Mouse (Mus musculus) kidney, embryonic 14.5 days (tissue): ENCODE data around the gene Ece2. TPM values are rescaled to one million over a fixed set of nuclear protein-coding genes. Genes with fewer than 3 reads are reported as not detected.

Experiments used
- ATAC-seq: fragments of 200-750 bp; cut with Nextera tagmentation; 2 replicates; pipeline ENCODE4 v1.8.0; 2017; ENCODE audit warnings: moderate number of reproducible peaks, mild to moderate bottlenecking, moderate TSS enrichment, moderate library complexity; ENCODE audit not compliant: low FRiP score, low TSS enrichment
- H3K27ac ChIP-seq: fragments of 300-500 bp; sonication (generic); 2 replicates; pipeline ENCODE4 v1.5.1; 2014; ENCODE audit warnings: low read depth, mild to moderate bottlenecking, low read length, moderate library complexity, mixed read lengths
- H3K27me3 ChIP-seq: fragments of 300-500 bp; sonication (generic); 2 replicates; pipeline ENCODE4 v1.6.1; 2014; ENCODE audit warnings: mild to moderate bottlenecking, low read length; ENCODE audit not compliant: control insufficient read depth, insufficient read depth
- H3K36me3 ChIP-seq: fragments of 300-500 bp; sonication (generic); 2 replicates; pipeline ENCODE4 v1.6.1; 2014; ENCODE audit warnings: low read length, mixed read lengths; ENCODE audit not compliant: control insufficient read depth, insufficient read depth
- H3K4me1 ChIP-seq: fragments of 300-500 bp; sonication (generic); 2 replicates; pipeline ENCODE4 v1.6.1; 2014; ENCODE audit warnings: low read length, mixed read lengths; ENCODE audit not compliant: control insufficient read depth, insufficient read depth
- H3K4me2 ChIP-seq: fragments of 300-500 bp; sonication (generic); replicated peaks from 2 replicates; pipeline ENCODE4 v1.6.1; 2014; ENCODE audit warnings: low read depth, mild to moderate bottlenecking, low read length
- H3K4me3 ChIP-seq: fragments of 300-500 bp; sonication (generic); 2 replicates; pipeline ENCODE4 v1.5.1; 2014; ENCODE audit warnings: mild to moderate bottlenecking, low read length
- H3K9ac ChIP-seq: fragments of 300-500 bp; sonication (generic); 2 replicates; pipeline ENCODE4 v1.6.1; 2014; ENCODE audit warnings: low read depth, mild to moderate bottlenecking, low read length, moderate library complexity
- H3K9me3 ChIP-seq: fragments of 300-500 bp; sonication (generic); 2 replicates; pipeline ENCODE4 v1.6.1; 2016; ENCODE audit warnings: low read length; ENCODE audit not compliant: control insufficient read depth
- whole genome bisulfite sequencing: fragments of 180-500 bp; shearing (Covaris S2); extraction: QIAGEN DNeasy Blood & Tissue Kit; methylation state at CpG from one replicate; pipeline ENCODE4 v1.1.7; 2014; 5-methylcytosine and 5-hydroxymethylcytosine counted together
- microRNA counts: library from miRNA; unstranded; fragments of <30 nt; microRNA quantifications from one replicate; lab custom pipeline; 2017
- microRNA-seq: library from miRNA; unstranded; fragments of <30 nt; microRNA quantifications from one replicate; pipeline ENCODE4, GENCODE M21; 2016
- polyA plus RNA-seq: library from polyadenylated mRNA; unstranded; fragments of >200 nt; fragmentation: Nextera tagmentation; extraction: Ambion mirVana; gene quantifications from 2 replicates; pipeline ENCODE4 v1.2.1, GENCODE M21; 2014

Gene Ece2
- polyA plus RNA-seq, 1 experiment from 2014 or later = 3.1 TPM

DNA sequence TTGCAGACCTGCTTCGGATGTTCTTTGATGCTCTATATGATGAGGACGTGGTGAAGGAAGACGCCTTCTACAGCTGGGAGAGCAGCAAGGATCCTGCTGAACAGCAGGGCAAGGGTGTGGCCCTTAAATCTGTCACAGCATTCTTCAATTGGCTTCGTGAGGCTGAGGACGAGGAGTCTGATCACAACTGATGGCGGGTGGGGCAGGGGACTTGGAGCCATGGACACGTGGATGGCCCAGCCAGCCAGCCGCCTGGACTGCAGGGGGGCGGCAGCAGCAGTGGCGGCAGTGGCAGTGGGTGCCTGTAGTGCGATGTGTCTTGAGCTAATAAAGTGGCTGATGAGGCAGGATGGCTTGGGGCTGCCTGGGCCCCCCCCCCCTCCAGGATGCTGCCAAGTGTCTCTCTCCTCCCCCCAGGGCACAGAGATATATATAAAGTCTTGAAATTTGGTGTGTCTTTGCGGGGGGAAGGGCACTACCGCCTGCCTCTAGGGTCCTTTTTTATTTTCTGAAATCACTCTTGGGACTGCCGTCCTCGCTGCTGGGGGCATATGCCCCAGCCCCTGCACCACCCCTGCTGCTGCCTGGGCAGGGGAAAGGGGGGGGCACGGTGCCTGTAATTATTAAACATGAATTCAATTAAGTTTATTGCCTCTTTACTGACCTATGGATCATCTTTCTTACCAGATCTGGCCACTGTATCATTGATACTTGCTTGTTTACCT lies 62.8 kb downstream of the Ece2 start:
- H3K4me1 ChIP-seq = peaks cover 9% of the 10 kb centered on the region
- no peak overlapping the region for H3K9ac ChIP-seq
- H3K9me3 ChIP-seq = no peaks in the 10 kb centered on the region
- no peaks in the 10 kb centered on the region; the same call in 1 of the 2 replicates for H3K27me3 ChIP-seq
- peaks cover 51% of the 10 kb centered on the region for H3K36me3 ChIP-seq
- H3K4me3 ChIP-seq = no peak overlapping the region; the same call in 1 of the 2 replicates
- H3K4me2 ChIP-seq = 0 out of 2 replicates have a peak overlapping the region, but pooled peaks have one; percentile 84
- WGBS = 49% methylated on average over 16 of the region's 16 CpGs
- no peak; the same call in 1 of the 2 replicates for ATAC-seq
- no peak overlapping the region for H3K27ac ChIP-seq

DNA sequence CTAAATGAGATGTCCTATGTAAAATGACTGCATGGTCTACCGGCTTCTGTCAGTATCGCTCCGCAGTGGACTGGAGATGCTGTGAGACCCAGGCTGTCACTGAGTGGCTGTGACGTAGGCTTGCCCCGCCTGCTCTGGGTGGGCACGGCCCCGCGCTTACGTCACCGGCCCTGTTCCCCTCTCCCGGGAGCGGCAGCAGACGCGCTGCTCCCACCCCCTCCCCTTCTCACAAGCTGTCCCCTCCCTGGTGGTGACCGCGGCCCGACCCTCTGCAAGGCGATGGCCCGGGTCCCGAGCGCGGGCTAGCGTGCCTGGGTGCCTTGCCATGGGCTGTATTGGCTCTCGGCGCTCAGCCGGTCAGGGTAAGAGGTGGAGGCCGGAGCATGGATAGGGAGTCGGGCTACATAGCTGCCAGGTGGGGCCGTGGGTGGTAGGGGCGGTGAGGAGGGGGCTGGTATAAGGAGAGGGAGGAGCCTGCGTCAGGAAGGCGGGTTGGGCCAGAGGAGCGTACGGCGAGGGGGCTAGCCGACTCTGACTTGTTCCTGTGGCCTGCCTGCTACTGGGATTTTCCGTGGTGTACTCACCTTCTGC lies 63.6 kb downstream of the Ece2 start, which contains the start of gene Fam131a:
TSS of gene Fam131a (plus strand) at position 131 of the 591 bp plus-strand sequence.
- peak; percentile 94 for ATAC-seq
- peak within 1 kb of the TSS; percentile 64 for H3K9ac ChIP-seq
- peak within 1 kb of the TSS; percentile 76 for H3K27ac ChIP-seq
- no peaks in the 10 kb centered on the region; the same call in 1 of the 2 replicates for H3K27me3 ChIP-seq
- H3K9me3 ChIP-seq = no peaks in the 10 kb centered on the region
- H3K4me2 ChIP-seq = peak within 1 kb of the TSS; percentile 84
- H3K4me1 ChIP-seq = peaks cover 9% of the 10 kb centered on the region
- peak within 1 kb of the TSS; percentile 67 for H3K4me3 ChIP-seq
- peaks cover 43% of the 10 kb centered on the region for H3K36me3 ChIP-seq
- under 1% methylated on average over 36 of the region's 37 CpGs for WGBS

DNA sequence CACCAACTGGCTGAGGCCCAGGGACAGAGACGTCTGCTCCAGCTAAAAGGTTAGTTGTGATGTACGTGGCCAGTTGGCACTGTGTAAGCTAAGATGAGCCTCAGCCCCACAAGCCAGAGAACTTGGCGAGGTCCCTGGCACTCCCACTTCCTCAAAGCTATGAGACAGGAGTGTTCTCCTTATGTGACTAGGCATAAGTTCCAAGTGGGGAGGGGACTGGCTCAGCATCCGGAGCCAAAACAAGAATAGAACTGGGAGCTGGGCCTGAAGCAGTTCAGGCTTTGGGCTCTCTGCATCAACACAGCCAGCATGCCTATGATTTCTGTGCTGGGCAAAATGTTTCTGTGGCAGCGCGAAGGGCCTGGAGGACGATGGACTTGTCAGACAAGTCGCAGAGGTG lies 65.2 kb downstream of the Ece2 start:
- Histone ChIP-seq H3K27me3 (no peaks in the 10 kb centered on the region; the same call in 1 of the 2 replicates), H3K4me3 (no peak overlapping the region), H3K27ac (no peak overlapping the region), H3K36me3 (peaks cover 27% of the 10 kb centered on the region), H3K4me1 (peaks cover 9% of the 10 kb centered on the region), H3K4me2 (no peak overlapping the region), H3K9ac (no peak overlapping the region), H3K9me3 (no peaks in the 10 kb centered on the region)
- ATAC-seq = no peak
- 80% methylated on average over 8 of the region's 8 CpGs for WGBS

DNA sequence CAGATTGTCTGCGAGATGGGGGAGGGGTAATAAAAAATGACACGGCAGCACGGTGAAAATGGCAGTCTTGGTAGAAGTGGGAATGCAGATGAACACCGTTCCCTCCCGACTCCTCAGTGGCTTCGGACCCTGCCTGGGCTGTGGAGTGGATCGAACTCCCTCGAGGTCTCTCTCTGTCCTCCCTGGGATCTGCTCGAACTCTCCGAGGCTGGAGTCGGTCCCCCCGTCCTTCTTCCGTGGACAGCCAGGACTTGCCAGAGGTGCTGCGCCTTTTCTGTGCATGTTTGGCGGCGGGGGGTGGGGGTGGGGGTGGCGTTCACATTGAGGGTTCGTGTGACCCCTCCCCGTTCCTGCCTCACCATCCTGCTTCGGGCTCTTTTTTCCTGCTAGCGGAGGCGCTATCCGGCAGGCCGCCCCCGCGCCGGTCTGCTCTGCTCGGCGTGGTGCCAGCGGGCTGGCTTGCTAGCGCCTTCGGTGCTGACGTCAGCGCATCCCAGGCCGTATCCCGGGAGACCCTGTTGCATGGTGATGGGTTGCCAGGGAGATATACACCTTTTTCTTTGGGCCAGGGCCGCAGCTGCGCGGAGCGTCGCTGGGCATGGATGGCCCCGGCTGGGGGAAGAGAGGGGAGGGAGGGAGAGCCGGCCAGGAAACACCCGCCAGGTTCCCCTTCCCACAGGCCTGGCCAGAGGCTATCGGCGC lies 66.1 kb downstream of the Ece2 start:
- peaks cover 9% of the 10 kb centered on the region for H3K4me1 ChIP-seq
- peak; percentile 64 for ATAC-seq
- no peaks in the 10 kb centered on the region for H3K9me3 ChIP-seq
- no peaks in the 10 kb centered on the region; the same call in 1 of the 2 replicates for H3K27me3 ChIP-seq
- peak overlapping the region; percentile 54 for H3K4me2 ChIP-seq
- no peak overlapping the region for H3K27ac ChIP-seq
- peak overlapping the region; percentile 34; the same call in 1 of the 2 replicates for H3K9ac ChIP-seq
- H3K4me3 ChIP-seq = peak overlapping the region; percentile 26
- peaks cover 17% of the 10 kb centered on the region for H3K36me3 ChIP-seq
- WGBS = 1% methylated on average over 45 of the region's 46 CpGs

MicroRNA genes within 50 kb of the gene (microRNA counts, 519-probe panel; counts per million panel counts)
- microRNA mmu-miR-1224 (lab: Ali Mortazavi, UCI) = 6,579 counts per million, percentile 71 among the panel's probes with 10 or more counts

Small RNA genes lying within 50 kb of the gene (microRNA-seq; reads per million reads assigned to microRNA genes)
- 1.7 reads per million for gene Mir1224

Other genes starting within 250 kb of the Ece2 start
- 37.3 and 64.0 TPM in 2 replicates for gene Abcc5, start 203.4 kb upstream of the Ece2 start, polyA plus RNA-seq
- 68.6 and 115 TPM in 2 replicates for gene Eif2b5, start 131.0 kb upstream of the Ece2 start, polyA plus RNA-seq
- gene Dvl3, start 112.8 kb upstream of the Ece2 start, polyA plus RNA-seq = 29.1 and 30.5 TPM in 2 replicates
- 607 TPM in 2 replicates for gene Ap2m1, start 94.3 kb upstream of the Ece2 start, polyA plus RNA-seq
- gene Abcf3, start 81.3 kb upstream of the Ece2 start, polyA plus RNA-seq = 42.6 and 44.5 TPM in 2 replicates
- 0.79 and 1.3 TPM in 2 replicates for gene Vwa5b2, start 40.4 kb upstream of the Ece2 start, polyA plus RNA-seq
- gene Eef1akmt4, start 18.2 kb upstream of the Ece2 start, polyA plus RNA-seq = 42.2 and 42.4 TPM in 2 replicates
- gene Gm49333, start 18.2 kb upstream of the Ece2 start, polyA plus RNA-seq = not detected in 2 replicates
- 44.3 and 55.7 TPM in 2 replicates for gene Alg3, start 18.1 kb upstream of the Ece2 start, polyA plus RNA-seq
- 1.7 and 1.9 TPM in 2 replicates for gene Camk2n2, start 8.5 kb upstream of the Ece2 start, polyA plus RNA-seq
- 208 and 355 TPM in 2 replicates for gene Psmd2, start 21.8 kb downstream of the Ece2 start, polyA plus RNA-seq
- gene Eif4g1, start 38.5 kb downstream of the Ece2 start, polyA plus RNA-seq = 131 and 213 TPM in 2 replicates
- gene Fam131a, start 63.4 kb downstream of the Ece2 start, polyA plus RNA-seq = 3.8 and 5.5 TPM in 2 replicates
- gene Polr2h, start 87.8 kb downstream of the Ece2 start, polyA plus RNA-seq = 147 and 172 TPM in 2 replicates
- 15.5 and 17.3 TPM in 2 replicates for gene Clcn2, start 87.9 kb downstream of the Ece2 start, polyA plus RNA-seq
- gene Chrd, start 103.3 kb downstream of the Ece2 start, polyA plus RNA-seq = 3.9 and 4.6 TPM in 2 replicates
- 0.89 and 1.2 TPM in 2 replicates for gene Thpo, start 104.7 kb downstream of the Ece2 start, polyA plus RNA-seq